Mouse (Mus musculus): ENCODE results near the gene Olfr1046.

GRCm38 (mm10) chr2:86167422-86167821 is 51.7 kb downstream of the Olfr1046 start, which contains the start of gene Olfr1043:
- TF ChIP-seq GATA1 (IDR thresholded peaks at IDR 0.05; ENCODE audit: borderline replicate concordance, low read length) (no peak), FLI1 (IDR thresholded peaks at IDR 0.05; ENCODE audit: low read length) (no peak)
